Mouse (Mus musculus) bone marrow, adult 2 months (tissue): ENCODE data around the gene Vps13d.

ENCODE experiments used
- CTCF ChIP-seq: fragments of 200-500 bp; IDR thresholded peaks from 2 replicates; pipeline ENCODE4 v1.5.1; 2011; ENCODE audit warnings: low read length, control low read depth; ENCODE audit not compliant: control insufficient read depth, insufficient read depth
- POLR2A ChIP-seq: fragments of 200-500 bp; IDR thresholded peaks from 2 replicates; pipeline ENCODE4 v1.6.1; 2011; ENCODE audit warnings: low read depth, mild to moderate bottlenecking, control low read depth, low read length, borderline replicate concordance; ENCODE audit not compliant: control insufficient read depth

GRCm38 (mm10) chr4:145041223-145041870, 153.5 kb downstream of the Vps13d start:
- TF ChIP-seq CTCF = no peak
- TF ChIP-seq POLR2A = no peak
